Mouse (Mus musculus) CD8-positive naive resting alpha-beta T cell, adult 2 months (primary cell): Measurements from ENCODE around the gene Fam110c.

ENCODE experiments used
- DNase-seq, 2 experiments: peaks; one replicate each; pipeline ENCODE4 v3.0.0; 2022; ENCODE audit warnings: low read depth in 2 of 2, low spot score in 2 of 2

Fam110c gene

DNA sequence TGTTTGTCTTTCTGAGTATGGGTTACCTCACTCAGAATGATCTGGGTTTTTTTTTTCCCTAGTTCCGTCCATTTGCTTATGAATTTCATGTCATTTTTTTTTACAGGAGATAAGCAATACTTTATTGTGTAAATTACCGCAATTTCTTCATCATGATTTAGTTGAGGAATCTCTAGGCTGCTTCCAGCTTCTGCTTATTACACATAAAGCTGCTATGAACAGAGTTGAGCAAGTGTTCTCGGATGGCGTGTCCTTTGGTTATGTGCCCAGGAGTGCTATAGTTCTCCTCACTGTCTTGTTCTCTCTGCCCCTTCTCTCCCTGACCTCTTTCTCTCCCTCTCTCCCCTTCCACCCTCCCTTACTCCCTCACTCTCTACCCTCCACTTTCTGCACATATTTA lies 28.2 kb downstream of the Fam110c start:
- no peak for DNase-seq

DNA sequence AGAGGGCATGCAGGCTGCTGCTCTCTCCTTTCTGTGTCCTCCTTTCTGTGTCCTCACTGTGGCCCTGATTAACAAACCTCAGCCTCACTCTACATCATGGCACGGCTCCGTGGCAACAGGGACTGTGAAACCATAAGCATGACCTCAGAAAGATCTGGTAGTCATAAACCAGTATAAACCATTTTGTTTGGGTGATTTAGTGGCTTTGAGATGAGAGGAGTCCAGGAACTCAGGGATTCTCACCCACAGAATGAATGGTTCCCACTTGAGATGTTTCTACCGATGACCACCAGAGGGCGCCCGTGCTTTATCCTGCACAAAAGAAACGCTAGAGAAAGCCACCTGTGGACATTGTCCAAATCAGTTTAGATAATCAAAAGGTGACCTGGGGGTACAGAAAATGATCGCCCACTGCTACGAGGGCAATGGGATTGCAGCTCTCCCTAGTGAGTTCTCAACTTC lies 42.4 kb downstream of the Fam110c start:
- no peak for DNase-seq

DNA sequence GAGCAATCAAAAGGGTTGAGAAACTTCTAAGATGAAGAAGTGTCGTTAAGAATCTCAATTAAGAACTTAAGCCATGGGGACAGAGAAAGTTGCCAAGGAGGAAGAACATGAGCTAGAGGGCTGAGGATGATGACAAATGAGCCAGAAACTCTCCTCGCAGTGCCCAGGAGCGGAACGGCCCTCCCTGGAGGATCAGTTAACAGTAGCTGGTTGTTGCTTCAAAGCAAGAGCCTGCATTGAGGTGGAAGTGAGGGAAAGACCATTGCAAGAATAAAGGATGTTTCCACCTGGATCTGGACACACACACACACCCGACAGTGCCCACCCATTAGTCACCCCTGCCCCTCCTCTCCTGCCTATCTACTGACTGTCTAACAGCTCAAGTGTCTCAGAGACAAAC lies 46.9 kb downstream of the Fam110c start:
- DNase-seq: no peak

DNA sequence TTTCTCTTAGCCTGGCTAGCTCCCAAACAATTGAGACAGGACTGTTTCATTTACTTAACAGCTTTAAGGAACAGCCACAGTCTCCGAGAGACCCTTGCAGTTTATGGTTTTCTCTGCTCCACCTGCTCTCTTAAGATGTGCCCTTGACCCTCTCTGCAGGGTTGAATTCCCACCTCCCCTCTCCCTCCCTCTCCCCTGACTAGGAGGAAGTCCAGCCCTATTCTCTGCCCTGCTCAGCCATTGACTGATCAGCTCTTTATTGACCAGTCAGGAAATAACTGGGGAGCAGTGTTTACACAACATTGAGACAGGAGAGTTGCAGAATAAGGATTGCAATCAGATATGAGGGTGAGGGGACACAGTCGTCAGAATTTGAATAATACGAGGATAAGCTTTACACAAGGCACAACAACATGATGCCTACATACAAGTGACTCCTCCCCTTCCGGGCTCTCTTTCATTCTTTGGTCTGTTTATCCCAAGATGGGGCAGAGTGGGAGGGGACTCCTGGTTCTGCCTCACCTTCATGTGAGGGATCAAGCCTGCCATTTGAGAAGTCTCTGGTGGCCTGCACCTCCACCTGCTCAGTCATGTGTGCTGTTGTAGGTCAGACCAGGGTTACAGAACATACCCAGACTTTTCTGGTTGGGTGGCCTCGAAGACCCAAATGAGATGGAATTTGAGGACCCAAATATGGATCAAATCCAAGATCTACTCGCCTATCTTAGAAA lies 49.4 kb downstream of the Fam110c start:
- DNase-seq: no peak

DNA sequence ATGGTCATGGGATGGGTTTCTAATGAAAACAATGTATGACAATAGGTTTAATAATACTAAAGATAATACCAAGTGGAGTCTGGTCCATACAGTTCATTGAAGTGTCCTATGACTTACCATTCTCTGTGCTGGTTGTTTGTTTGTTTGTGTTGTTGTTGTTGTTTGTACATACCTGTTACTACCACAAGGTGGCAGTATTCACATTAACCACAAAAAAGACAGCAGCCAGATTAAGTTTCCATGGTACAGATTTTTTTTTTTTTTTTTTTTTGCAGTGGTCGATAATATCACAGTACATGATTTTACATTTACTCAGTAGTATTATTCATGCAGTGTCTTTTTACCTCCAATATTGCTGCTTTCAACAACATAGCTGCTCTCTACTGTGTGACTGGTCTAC lies 52.4 kb downstream of the Fam110c start:
- DNase-seq: no peak

DNA sequence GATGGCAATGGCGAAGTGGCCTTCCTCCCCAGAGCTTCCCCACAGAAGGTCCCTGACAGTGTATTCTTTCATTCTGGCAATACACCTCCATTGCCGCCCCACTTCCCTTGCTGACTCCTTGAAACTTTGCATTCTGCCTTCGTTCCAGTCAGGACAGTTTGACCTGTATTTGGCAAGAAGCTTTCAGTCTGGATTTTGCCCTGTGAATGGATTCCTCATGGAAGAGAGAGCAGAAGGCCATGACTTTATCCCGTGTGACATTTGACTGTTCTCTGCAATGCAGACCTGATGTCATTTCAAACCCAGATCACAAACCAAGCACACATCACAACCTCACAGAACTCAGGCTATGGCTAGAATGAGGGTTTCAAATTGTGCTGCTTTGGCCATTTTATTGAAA lies 55.9 kb downstream of the Fam110c start:
- DNase-seq: no peak
